Mouse (Mus musculus) hindbrain, embryonic 16.5 days (tissue): Measurements from ENCODE around the gene Pacs1. TPM values are rescaled to one million over a fixed set of nuclear protein-coding genes. Genes with fewer than 3 reads are reported as not detected.
"Not testable (repeated sequence)": the region's sequence is repeated elsewhere in the genome, so short reads cannot be mapped to it uniquely, and the experiment has no call there.

Experiments
- ATAC-seq: fragments of 200-750 bp; cut with Nextera tagmentation; 2 replicates; pipeline ENCODE4 v1.8.0; 2017; ENCODE audit warnings: moderate TSS enrichment, moderate library complexity
- H3K27ac ChIP-seq: fragments of 300-500 bp; sonication (generic); 2 replicates; pipeline ENCODE4 v1.5.1; 2014; ENCODE audit warnings: low read depth, mild to moderate bottlenecking, control low read depth, low read length, moderate library complexity
- H3K27me3 ChIP-seq: fragments of 300-500 bp; sonication (generic); replicated peaks from 2 replicates; pipeline ENCODE4 v1.6.1; 2014; ENCODE audit warnings: low read length; ENCODE audit not compliant: control insufficient read depth, insufficient read depth
- H3K36me3 ChIP-seq: fragments of 300-500 bp; sonication (generic); 2 replicates; pipeline ENCODE4 v1.6.1; 2014; ENCODE audit warnings: mild to moderate bottlenecking, low read length, moderate library complexity, mixed read lengths; ENCODE audit not compliant: control insufficient read depth, insufficient read depth
- H3K4me1 ChIP-seq: fragments of 300-500 bp; sonication (generic); 2 replicates; pipeline ENCODE4 v1.6.1; 2014; ENCODE audit warnings: low read depth, low read length; ENCODE audit not compliant: control insufficient read depth, insufficient read depth
- H3K4me2 ChIP-seq: fragments of 300-500 bp; sonication (generic); 2 replicates; pipeline ENCODE4 v1.6.1; 2014; ENCODE audit warnings: mild to moderate bottlenecking, low read length, control low read depth, moderate library complexity
- H3K4me3 ChIP-seq: fragments of 300-500 bp; sonication (generic); 2 replicates; pipeline ENCODE4 v1.5.1; 2014; ENCODE audit warnings: mild to moderate bottlenecking, low read length, control low read depth, moderate library complexity
- H3K9ac ChIP-seq: fragments of 300-500 bp; sonication (generic); 2 replicates; pipeline ENCODE4 v1.6.1; 2014; ENCODE audit warnings: low read depth, mild to moderate bottlenecking, control low read depth, low read length, moderate library complexity
- H3K9me3 ChIP-seq: fragments of 300-500 bp; sonication (generic); 2 replicates; pipeline ENCODE4 v1.6.1; 2014; ENCODE audit warnings: mild to moderate bottlenecking, low read length, moderate library complexity; ENCODE audit not compliant: control insufficient read depth
- WGBS: fragments of 180-500 bp; shearing (Covaris S2); extraction: QIAGEN DNeasy Blood & Tissue Kit; methylation state at CpG from one replicate; pipeline ENCODE4 v1.1.7; 2014; 5-methylcytosine and 5-hydroxymethylcytosine counted together
- polyA plus RNA-seq: library from polyadenylated mRNA; unstranded; fragments of >200 nt; fragmentation: Nextera tagmentation; extraction: Ambion mirVana; gene quantifications from 2 replicates; pipeline ENCODE4 v1.2.1, GENCODE M21; 2015

Gene Pacs1
- polyA plus RNA-seq, 1 experiment from 2014 or later, result 47.6 TPM

- Histone ChIP-seq H3K9me3 (no peaks in the 10 kb centered on the region), H3K4me3 (no peak overlapping the region), H3K27me3 (no peaks in the 10 kb centered on the region), H3K9ac (no peak overlapping the region), H3K27ac (no peak overlapping the region; the same call in 1 of the 2 replicates), H3K36me3 (peaks cover 12% of the 10 kb centered on the region; the same call in 1 of the 2 replicates), H3K4me1 (no peaks in the 10 kb centered on the region; the same call in 1 of the 2 replicates), H3K4me2 (no peak overlapping the region)
- ATAC-seq, result peak; percentile 84
- WGBS, result 35% methylated on average over 3 of the region's 3 CpGs
Observed at GRCm38 (mm10) chr19:5151331-5151730, 121.6 kb downstream of the Pacs1 start.

GRCm38 (mm10) chr19:5150358-5150757, 122.6 kb downstream of the Pacs1 start:
- no peaks in the 10 kb centered on the region for H3K9me3 ChIP-seq
- H3K27me3 ChIP-seq, result no peaks in the 10 kb centered on the region
- no peak overlapping the region for H3K9ac ChIP-seq
- ATAC-seq, result no peak
- no peak overlapping the region for H3K4me3 ChIP-seq
- H3K27ac ChIP-seq, result no peak overlapping the region
- H3K4me1 ChIP-seq, result no peaks in the 10 kb centered on the region; the same call in 1 of the 2 replicates
- H3K36me3 ChIP-seq, result peaks cover 7% of the 10 kb centered on the region; the same call in 1 of the 2 replicates
- WGBS, result 94% methylated on average over 6 of the region's 6 CpGs
- H3K4me2 ChIP-seq, result no peak overlapping the region

DNA sequence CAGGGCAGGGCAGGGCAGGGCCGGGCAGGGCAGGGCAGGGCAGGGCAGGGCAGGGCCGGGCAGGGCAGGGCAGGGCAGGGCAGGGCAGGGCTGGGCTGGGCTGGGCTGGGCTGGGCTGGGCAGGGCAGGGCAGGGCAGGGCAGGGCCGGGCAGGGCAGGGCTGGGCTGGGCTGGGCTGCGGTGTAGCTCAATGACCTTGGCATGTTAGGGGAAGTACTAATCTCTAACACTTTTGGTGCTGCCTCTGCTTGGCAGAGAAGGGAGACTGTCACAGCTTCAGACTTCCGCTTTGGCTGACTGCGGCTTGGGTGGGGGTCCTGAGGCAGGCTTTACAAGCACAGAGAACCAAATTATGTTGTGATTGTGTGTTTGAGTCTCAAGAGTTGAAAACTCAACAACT, 123.9 kb downstream of the Pacs1 start:
- H3K27me3 ChIP-seq, ATAC-seq, H3K9me3 ChIP-seq, H3K4me3 ChIP-seq, H3K9ac ChIP-seq, H3K4me2 ChIP-seq, H3K27ac ChIP-seq, H3K4me1 ChIP-seq: not testable (repeated sequence)
- peaks cover 12% of the 10 kb centered on the region; the same call in 1 of the 2 replicates for H3K36me3 ChIP-seq
- WGBS, result 84% methylated on average over 4 of the region's 6 CpGs

GRCm38 (mm10) chr19:5139640-5140039, 133.3 kb downstream of the Pacs1 start:
- ATAC-seq, result peak; percentile 42
- Histone ChIP-seq H3K4me3 (no peak overlapping the region), H3K9me3 (no peaks in the 10 kb centered on the region), H3K9ac (no peak overlapping the region), H3K27ac (no peak overlapping the region), H3K36me3 (peaks cover 37% of the 10 kb centered on the region), H3K4me1 (no peaks in the 10 kb centered on the region), H3K27me3 (no peaks in the 10 kb centered on the region), H3K4me2 (no peak overlapping the region)
- WGBS, result 5% methylated on average over 2 of the region's 2 CpGs

GRCm38 (mm10) chr19:5131237-5131636, 141.7 kb downstream of the Pacs1 start:
- H3K9me3 ChIP-seq, result no peaks in the 10 kb centered on the region
- no peak overlapping the region for H3K9ac ChIP-seq
- no peak overlapping the region for H3K4me3 ChIP-seq
- no peak overlapping the region for H3K27ac ChIP-seq
- ATAC-seq, result no peak
- H3K4me2 ChIP-seq, result no peak overlapping the region
- no peaks in the 10 kb centered on the region for H3K27me3 ChIP-seq
- no peaks in the 10 kb centered on the region for H3K4me1 ChIP-seq
- peaks cover 17% of the 10 kb centered on the region for H3K36me3 ChIP-seq
- WGBS, result 84% methylated on average over 4 of the region's 4 CpGs

GRCm38 (mm10) chr19:5129770-5130169, 143.1 kb downstream of the Pacs1 start:
- Histone ChIP-seq H3K27me3 (no peaks in the 10 kb centered on the region), H3K9me3 (no peaks in the 10 kb centered on the region), H3K36me3 (peaks cover 9% of the 10 kb centered on the region), H3K4me1 (no peaks in the 10 kb centered on the region), H3K27ac (no peak overlapping the region), H3K4me2 (no peak overlapping the region), H3K9ac (no peak overlapping the region), H3K4me3 (no peak overlapping the region)
- ATAC-seq, result no peak
- 38% methylated on average over 1 of the region's 1 CpGs for WGBS

- ATAC-seq, result no peak
- WGBS, result 69% methylated on average over 7 of the region's 7 CpGs
- Histone ChIP-seq H3K9me3 (no peaks in the 10 kb centered on the region), H3K4me2 (no peak overlapping the region), H3K27me3 (no peaks in the 10 kb centered on the region), H3K27ac (no peak overlapping the region), H3K9ac (no peak overlapping the region), H3K4me1 (no peaks in the 10 kb centered on the region), H3K4me3 (no peak overlapping the region), H3K36me3 (no peaks in the 10 kb centered on the region)
Observed at GRCm38 (mm10) chr19:5124055-5124614, 148.8 kb downstream of the Pacs1 start.

DNA sequence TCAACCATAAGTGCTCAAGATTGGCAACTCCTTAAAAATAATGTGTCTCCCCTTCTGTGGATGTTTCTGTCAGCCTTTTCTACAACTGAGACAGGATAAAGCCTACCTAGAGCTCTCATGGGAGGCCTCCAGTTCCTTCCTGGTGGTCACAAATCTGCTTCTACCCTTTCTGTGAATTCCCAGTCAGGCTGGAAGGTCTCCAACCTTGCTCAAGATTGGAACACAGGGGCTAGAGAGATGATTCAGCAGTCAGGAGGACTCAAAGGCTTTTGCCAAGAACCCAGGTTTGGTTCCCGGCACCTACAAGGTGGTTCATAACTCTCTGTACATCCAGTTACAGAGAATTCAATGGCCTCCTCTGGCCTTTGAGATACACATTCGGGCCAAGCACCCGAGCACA, 149.7 kb downstream of the Pacs1 start:
- H3K27ac ChIP-seq, result no peak overlapping the region
- H3K36me3 ChIP-seq, result no peaks in the 10 kb centered on the region
- 85% methylated on average over 3 of the region's 3 CpGs for WGBS
- H3K4me2 ChIP-seq, result no peak overlapping the region
- ATAC-seq, result no peak
- no peak overlapping the region for H3K4me3 ChIP-seq
- H3K27me3 ChIP-seq, result no peaks in the 10 kb centered on the region
- H3K9me3 ChIP-seq, result no peaks in the 10 kb centered on the region
- no peak overlapping the region for H3K9ac ChIP-seq
- H3K4me1 ChIP-seq, result no peaks in the 10 kb centered on the region

- H3K27me3 ChIP-seq, result no peaks in the 10 kb centered on the region
- ATAC-seq, result no peak
- H3K9ac ChIP-seq, result no peak overlapping the region
- WGBS, result 68% methylated on average over 10 of the region's 10 CpGs
- no peaks in the 10 kb centered on the region for H3K9me3 ChIP-seq
- H3K4me3 ChIP-seq, result no peak overlapping the region
- no peaks in the 10 kb centered on the region for H3K36me3 ChIP-seq
- no peaks in the 10 kb centered on the region for H3K4me1 ChIP-seq
- no peak overlapping the region for H3K4me2 ChIP-seq
- no peak overlapping the region for H3K27ac ChIP-seq
Observed at GRCm38 (mm10) chr19:5122492-5122891, 150.4 kb downstream of the Pacs1 start.

GRCm38 (mm10) chr19:5118384-5118698, 154.6 kb downstream of the Pacs1 start, which contains the start of gene Klc2:
Gene Klc2 (minus strand): TSS chr19:5118560.
- Histone ChIP-seq H3K9ac (peak within 1 kb of the TSS; percentile 92), H3K9me3 (no peaks in the 10 kb centered on the region), H3K4me1 (peaks cover 10% of the 10 kb centered on the region), H3K27me3 (no peaks in the 10 kb centered on the region), H3K4me2 (peak within 1 kb of the TSS; percentile 92), H3K27ac (peak within 1 kb of the TSS; percentile 97), H3K36me3 (peaks cover 6% of the 10 kb centered on the region; the same call in 1 of the 2 replicates), H3K4me3 (peak within 1 kb of the TSS; percentile 90)
- WGBS, result under 1% methylated on average over 18 of the region's 18 CpGs
- ATAC-seq, result peak; percentile 90
